Mouse (Mus musculus): ENCODE results near the gene Lrrc38.
"Not testable (repeated sequence)": the region's sequence is repeated elsewhere in the genome, so short reads cannot be mapped to it uniquely, and the experiment has no call there.

The Lrrc38 gene

DNA sequence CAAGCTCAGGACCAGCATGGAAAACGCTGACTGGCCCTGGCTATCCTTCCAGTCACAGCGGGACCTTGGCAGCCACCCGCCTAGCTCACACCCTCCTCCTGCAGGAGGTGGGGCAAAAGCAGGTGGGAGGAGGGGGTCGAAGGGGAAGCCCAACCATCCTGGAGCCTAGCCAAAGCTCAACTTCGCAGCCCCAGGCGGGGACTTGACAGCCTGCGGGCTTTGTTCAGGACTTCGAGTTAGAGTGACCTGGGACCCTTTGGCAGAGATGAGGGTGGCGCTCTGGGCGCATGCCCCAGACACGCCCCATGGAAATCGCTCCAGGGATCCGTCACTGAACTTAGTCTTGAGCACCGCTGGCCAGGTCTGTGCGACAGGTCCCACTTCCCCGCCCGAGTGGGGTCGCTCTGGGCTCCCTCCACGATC lies at the start of gene Lrrc38:
Lrrc38 (plus strand) TSS at position 274 of the 423 bp plus-strand sequence.
- DNase-seq (ENCODE audit: extremely low read depth, low read depth): no peak

DNA sequence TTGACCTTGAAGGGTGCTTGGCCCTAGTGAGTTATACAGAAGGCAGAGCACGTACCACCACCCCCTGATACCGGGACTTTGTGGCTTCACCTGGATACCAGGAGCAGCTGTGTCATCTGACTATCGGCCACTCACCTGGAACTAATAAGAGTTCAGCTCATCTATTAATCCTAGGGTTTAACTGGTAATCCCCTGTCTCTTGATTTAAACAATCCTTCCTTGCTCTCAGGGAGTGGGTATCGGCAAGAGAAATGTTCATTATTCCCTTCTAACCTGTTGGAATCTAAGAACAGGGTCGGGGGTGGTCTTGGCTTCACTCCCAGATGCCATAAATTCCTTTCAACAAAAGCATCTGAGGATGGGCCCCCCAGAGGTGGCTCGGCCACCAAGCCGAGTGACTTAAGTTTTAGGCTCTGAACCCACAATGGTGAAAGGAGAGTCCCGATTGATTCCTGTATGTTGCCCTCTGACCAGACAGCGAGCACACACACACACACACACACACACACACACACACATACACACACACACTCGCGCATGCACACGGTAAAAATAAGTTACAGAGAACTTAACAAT lies 49.4 kb upstream of the Lrrc38 start:
- no peak for DNase-seq (ENCODE audit: extremely low read depth, low read depth)

DNA sequence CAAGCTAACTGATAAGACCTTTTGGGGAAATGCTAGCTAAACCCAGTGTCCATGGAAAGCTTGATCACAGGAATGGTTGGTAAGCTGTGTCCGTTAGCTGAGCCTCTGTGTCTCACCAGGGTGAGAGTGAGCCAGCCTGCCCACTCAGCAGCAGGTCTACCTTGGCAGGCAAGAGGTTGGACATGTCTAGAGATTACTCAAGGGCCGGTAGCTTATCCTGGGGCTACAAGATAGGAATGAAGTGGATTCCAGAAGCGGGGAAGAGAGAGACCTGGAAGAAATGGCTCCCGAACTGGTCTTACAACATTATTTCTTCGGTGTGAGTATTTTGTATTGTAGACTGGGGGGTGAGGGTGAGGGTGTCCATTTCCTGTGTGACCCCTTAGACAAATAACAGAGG lies 48.5 kb upstream of the Lrrc38 start:
- DNase-seq (ENCODE audit: extremely low read depth, low read depth): no peak

DNA sequence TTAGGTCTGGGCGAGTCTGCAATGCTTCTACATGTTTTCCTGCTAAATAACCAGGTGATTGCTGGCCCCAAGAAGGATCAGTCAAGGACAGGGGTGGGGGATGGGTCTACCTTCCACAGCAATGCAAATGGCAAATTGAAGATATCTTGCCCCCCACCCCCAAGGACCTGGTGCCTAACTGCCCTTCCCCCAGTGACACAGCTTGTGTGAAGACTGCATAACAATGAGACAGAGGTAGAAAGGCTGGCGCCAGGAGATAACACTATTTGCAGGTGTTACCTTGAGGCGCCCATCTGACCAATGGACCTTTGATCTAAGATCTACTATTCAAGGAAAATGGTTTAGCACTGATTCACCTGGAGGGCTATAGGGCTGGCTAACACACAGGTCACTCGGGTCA lies 47.7 kb upstream of the Lrrc38 start:
- no peak for DNase-seq (ENCODE audit: extremely low read depth, low read depth)

DNA sequence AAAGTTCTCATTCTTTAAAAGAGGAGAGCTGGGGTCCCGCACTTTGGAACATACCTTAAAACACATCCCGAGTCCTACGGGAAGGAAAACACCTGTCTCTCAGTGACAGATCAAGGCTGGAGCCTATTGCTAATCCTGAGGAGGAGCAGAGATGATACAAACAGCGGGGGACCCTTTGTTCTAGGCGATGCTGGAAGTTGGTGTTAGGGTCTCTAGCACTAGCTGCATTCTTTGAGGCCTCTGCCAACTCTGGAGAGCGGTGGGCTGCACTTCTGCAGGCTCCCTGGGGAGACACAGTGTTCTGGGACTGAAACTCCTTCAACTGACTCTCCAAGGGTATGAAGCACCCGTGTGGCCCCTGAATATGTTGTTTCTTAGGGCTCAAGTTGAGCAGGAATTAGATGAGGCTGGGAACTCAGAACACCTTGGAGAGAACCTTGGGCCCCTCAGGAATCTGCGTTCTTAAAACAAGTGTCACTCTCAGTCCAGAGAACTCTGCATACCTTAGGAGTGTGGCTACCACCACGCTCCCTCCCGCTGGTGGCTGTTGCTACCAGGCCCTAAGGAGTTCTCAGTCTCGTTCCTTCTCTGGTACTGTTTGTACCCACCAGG lies 47.2 kb upstream of the Lrrc38 start:
- no peak for DNase-seq (ENCODE audit: extremely low read depth, low read depth)

DNA sequence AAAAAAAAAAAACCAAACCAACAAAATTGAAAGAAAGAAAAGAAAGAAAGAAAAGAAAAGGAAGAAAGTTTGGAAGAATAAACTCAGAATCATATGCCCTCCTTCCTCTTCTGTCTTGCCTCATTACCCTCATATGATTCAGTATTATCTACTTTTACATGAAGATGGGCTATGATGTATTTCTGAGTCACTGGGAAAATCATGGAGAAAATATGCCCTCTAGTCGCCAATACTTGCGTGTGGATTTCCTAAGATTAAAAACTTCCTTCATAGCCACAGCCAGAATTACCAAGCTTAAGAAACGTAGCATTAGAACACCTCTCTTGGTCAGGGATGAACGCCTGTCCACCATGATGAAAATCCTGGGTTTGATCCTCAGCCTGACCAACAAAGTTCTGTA lies 44.5 kb upstream of the Lrrc38 start:
- DNase-seq (ENCODE audit: extremely low read depth, low read depth): no peak

DNA sequence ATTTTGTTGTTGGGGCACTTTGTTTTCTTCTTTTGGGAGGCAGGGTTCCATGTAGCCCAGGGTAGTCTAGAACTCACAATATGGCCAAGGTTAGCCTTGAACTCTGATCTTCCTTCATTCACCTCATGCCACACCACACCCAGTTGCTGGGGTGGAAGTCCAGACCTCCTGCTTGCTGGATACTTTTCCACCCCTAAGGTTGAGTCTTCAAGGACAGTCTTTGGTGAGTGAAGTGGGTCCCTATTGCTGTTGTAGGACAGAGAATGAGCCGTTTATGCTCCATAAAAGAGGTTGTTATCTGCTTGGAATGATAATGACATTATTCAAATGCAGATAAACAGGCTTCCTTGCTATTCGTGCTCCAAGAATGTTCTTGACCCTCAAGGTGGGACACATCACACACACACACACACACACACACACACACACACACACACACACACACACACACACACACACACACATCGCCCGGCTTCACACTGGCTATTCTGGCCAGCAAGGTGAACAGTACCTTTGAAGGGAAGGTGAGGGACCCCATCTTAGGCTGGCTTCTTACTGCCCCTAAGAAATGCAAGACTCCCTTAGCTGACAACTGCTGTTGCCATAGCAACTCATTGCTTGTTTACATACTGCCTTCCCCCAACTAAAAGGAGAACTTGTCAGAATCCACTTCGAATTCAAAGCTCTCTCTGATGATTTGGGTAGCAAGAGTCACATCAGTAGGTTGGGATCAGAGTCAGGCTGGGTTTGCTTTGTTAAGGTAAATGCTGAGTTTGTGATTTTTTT lies 43.4 kb upstream of the Lrrc38 start:
- no peak for DNase-seq (ENCODE audit: extremely low read depth, low read depth)

DNA sequence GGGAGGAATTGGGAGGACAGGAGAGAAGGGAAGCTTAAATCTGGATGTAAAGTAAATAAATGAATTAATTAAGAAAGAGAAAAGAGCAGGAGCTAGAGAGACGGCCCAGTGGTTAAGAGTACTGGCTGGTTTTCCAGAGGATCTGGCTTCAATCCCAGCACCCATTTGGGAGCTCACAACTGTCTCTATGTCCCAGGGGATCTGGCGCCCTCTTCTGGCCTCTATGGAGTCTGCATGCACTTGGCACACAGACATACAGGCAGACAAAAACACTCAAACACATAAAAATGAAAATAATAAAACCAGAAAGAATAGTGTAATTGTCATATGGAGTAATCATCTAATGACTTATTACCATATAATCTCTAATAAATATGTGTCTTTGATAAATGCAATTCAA lies 38.2 kb upstream of the Lrrc38 start:
- no peak for DNase-seq (ENCODE audit: extremely low read depth, low read depth)

DNA sequence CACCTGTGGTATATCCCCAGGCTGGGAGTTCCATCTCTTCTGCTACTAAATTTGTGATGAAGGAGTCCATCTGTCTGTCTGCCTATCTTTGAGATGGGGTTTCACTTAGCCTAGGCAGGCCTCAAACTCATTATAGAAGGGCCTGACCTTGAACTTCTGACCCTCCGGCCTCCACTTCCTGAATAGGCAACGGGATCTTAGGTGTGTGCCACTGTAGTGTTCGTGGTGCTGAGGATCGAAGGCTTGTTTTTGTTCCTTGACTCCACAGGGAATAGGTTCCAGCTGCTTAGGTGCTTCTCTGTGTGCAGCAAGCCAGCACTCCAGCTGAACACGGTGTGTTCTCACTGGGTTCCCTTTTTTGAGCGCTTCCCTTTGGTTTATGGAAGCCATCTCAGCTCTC lies 36.3 kb upstream of the Lrrc38 start:
- no peak for DNase-seq (ENCODE audit: extremely low read depth, low read depth)

DNA sequence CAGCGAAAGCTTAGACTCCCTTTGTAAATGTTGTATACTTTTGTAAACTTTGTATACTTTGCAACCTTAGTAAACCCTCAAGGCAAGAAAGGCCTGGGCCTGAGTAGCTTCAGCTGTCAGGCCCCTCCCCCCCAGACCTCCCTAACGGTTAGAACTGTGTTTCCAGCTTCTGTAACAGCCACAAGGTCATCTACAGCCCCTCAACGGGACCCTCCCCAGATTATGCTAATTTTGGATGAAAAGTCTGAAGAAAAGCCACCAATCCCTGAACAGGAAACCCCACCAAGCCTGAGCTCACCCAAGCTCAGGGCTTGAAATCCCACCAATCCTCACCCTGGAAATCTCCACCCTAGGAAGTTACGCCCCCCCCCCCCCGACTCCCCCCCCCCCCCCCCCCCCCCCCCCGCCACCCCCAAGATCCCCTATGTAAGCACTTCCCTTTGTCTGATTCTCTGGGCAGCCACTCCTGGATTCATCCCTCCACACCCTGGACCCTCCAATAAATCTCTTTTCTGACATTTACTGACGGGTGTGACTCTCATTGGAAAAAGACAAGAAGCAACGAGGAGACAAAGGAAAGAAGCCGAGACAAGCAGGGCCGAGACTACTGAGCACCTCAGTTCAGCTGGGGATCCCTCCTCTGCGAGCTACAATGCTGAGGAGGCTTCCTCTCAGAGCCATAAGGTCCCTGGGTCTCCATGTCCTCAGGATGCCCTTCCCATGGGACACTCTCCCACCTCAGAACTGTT lies 25.2 kb upstream of the Lrrc38 start:
- DNase-seq (ENCODE audit: extremely low read depth, low read depth): no peak

DNA sequence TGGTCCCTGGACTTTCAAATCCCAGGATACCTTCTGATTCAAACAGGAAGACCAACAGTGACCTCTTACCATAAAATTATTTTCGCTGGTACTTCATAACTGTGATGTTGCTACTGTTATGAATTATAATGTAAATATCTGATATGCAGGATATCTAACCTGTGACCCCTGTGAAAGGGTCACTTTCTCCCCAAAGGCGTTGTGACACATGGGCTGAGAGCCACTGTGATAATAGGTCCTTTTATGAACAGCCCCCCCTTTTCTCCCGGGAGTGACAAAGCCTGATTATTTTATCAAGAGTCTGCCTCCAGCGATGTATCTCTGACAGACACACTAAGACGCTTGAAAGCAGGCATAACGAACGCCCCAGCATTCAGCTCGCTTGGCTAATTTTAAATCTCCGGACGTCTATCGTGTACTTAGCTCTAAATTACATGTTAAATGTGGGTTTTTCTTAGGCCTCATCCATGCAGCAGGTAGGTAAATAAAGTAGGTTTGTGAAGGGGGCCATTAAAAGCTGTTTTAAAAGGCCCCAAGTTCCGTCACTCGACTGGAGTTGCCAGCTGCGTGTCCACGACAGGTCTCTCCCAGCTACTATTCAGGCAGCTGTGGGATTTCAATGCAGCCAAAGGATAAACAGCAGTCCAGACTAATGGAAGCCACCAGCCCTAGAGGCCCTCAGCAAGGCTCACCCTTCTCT lies 24.5 kb upstream of the Lrrc38 start:
- DNase-seq (ENCODE audit: extremely low read depth, low read depth): no peak

DNA sequence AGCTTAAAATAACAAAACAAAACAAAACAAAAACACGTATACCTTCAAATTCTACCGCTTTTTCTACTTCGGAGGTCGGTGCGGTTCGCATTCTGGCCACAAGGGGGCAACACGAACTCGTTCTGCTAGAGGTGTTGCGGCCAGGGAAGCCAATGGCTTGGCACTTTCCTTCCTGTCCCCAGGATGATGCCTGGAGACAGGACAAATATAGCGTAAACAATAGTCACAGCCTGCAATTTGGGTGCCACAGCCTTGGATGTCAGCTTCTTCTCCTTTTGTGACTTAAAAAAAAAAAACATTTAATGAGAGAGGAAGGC lies 24.0 kb upstream of the Lrrc38 start:
- DNase-seq (ENCODE audit: extremely low read depth, low read depth): no peak

DNA sequence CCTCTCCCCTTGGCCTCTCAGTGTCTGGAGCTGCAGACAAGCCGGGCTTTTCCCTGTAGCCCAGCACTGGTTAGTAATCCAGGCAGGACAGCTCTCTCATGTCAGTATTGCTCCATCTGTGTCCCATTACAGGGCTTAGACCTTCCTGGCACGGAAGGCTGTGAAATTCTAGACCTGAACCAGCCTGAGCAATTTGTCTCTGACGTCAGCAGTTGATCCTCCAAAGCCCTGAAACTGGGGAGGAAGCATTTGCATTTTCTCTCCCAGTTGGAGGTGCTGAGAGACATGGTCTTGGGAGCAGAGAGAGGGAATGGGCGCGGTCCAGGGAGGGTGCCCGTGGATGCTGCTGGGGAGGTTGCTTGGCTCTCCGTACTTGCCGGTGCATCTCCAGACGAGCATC lies 19.0 kb upstream of the Lrrc38 start:
- no peak for DNase-seq (ENCODE audit: extremely low read depth, low read depth)

DNA sequence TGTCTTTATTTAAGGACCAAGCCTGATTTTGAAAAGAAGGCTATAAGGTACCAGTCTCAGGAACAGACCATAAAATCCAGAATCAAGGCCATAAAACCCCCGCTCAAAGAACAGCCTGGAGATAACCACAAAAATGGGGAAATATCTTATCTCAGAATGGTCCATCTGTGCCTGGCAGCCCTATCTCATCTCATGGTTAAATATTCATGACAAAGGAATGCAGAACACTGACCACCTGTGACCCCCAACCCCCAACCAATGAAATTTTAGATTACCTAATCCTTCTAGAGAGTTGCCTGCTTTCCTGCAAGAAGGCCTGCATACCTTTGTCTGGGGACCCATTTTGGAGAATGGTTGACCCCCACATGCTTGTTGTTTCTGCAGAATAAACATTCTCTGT lies 17.8 kb upstream of the Lrrc38 start:
- DNase-seq (ENCODE audit: extremely low read depth, low read depth): no peak

DNA sequence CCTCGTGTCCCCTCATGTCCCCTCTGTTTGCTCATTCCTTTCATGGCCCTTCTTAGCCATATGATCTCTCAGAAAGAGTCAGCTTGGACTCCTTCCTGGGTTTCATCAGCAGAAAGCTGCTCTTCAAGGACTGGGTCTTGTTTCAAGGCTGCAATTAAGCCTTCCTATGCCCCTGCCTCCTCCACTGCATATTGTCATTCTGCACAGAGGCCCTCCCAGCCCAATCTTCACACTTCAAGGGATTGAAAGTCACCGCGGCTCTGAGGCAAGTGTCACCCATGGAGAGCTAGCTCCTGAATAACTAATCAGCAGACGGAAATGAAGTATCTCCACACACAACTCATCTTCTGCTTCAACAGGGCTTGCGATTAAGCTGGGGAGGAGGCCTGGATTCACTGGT lies 15.4 kb upstream of the Lrrc38 start:
- no peak for DNase-seq (ENCODE audit: extremely low read depth, low read depth)

DNA sequence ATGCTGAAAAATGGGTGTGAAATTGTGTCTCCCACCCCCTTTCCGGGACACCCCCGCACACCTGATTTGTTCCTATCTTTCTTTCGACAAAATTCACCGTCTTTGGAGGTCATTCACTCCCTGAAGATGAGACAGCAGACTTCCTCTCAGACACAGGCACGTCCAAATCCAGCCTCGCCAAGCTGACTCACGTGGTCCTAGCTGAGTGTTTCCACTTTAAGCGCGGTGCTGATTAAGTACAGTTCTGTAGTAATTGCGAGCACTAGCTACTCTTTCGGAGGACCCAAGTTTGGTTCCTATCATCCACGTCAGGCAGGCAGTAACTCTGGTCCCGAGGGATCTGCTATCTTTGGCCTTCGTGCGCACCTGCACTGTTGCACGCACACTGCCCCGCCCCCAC lies 14.6 kb upstream of the Lrrc38 start:
- no peak for DNase-seq (ENCODE audit: extremely low read depth, low read depth)

DNA sequence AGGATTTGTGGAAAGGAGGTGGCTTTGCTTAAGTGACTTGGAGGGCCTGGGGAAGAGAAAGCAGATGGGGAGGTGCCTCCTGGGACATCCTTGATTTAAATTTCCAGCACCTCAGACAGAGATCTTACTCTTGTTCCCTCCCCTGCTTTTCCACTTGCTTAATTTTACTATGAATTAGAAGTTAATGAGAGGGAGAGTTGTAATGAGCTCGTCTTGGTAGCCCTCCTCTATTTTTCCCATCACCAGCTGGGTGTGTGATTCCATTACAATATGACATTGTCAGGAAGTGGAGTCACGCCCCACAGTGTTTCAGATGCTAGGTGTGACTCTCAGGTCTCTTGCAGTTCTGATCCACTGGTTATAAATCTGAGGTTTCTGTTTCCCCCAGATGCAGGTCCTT lies 13.5 kb upstream of the Lrrc38 start:
- DNase-seq (ENCODE audit: extremely low read depth, low read depth): no peak

DNA sequence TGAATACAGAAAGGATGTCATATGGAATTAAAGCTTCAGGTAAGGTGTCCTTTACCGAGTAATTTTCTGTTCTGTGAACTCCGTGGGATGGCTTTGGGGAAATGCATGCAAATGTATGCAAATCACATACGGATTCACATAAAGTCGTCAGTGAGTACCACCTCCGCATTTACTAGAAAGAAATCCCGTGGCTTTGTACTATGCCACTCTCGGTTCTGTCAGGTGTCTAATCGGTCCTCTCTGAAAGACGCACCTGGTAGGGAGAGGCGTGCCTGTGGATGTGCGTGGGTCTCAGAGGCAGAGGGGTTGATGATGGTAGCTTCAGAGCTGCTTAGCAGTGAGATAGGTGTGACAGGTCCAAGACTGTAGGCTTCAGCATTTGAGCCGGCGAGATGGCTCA lies 9.7 kb upstream of the Lrrc38 start:
- DNase-seq (ENCODE audit: extremely low read depth, low read depth): no peak

DNA sequence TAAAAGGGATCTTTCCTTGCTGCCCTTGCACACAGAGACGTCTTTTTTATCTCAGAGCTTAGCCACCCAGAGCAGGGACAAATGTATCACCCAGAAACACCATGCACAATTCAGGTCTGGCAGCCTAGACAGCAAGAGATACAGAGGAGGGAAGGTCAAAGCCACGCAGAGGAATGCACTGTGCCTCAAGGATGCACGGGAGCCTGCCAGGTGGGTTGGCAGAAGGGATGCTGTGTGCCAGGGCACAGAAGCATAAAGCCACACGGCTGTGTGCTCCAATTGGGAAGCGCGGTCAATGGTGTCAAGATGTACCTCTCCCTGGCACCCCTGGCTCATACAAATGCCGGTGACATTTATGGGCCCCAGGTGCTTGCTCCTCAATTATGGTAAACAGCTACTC lies 8.1 kb upstream of the Lrrc38 start:
- DNase-seq (ENCODE audit: extremely low read depth, low read depth): no peak

DNA sequence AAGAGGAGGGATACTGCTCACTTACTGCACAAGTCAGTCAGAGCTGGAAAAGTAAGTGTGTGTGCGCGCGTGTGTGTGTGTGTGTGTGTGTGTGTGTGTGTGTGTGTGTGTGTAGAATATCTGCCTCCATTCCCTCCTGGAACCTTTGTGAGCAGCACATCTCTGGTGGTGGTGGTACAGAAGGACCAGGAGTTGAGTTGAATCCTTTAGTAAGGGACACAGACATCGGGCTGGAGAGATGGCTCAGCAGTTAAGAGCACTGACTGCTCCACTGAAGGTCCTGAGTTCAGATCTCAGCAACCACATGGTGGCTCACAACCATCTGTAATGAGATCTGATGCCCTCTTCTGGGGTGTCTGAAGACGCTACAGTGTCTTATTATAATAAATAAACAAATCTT lies 4.1 kb upstream of the Lrrc38 start:
- DNase-seq (ENCODE audit: extremely low read depth, low read depth): not testable (repeated sequence)

DNA sequence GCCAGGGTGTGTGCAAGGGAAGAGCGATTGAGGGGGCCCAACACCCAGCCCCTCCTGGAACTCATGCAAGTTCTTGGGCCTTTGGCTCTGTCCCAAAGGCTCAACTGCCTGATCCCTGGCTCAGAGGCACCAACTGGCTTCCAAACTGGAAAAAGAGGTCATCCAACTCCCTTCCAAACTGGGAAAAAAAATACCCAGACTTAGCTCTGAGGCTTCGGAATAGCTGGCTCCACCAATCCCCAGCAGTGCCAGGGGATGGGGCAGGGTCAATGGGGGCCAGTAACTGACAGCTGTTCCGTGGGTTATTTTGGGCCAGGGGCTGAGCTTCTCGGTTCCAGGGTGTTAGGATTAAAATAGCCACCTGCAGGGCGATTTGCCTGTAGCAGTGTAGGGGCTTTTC lies 879 bp upstream of the Lrrc38 start:
- DNase-seq (ENCODE audit: extremely low read depth, low read depth): no peak
